Mouse (Mus musculus) stomach, postnatal 0 days (tissue): Measurements from ENCODE around the gene Gm10639.

Experiments used
- CTCF ChIP-seq: IDR thresholded peaks from 2 replicates; pipeline ENCODE4 v1.5.1; 2016; ENCODE audit warnings: antibody characterized with exemption, low read depth, mild to moderate bottlenecking, moderate library complexity
- EP300 ChIP-seq: optimal IDR thresholded peaks from 2 replicates; pipeline ENCODE3; 2016; ENCODE audit warnings: antibody characterized with exemption

- no peak for TF ChIP-seq CTCF
- TF ChIP-seq EP300 = no peak
Observed at GRCm38 (mm10) chr9:78314696-78315095, 25.0 kb downstream of the Gm10639 start, which contains the start of gene Omt2a.
